Mouse (Mus musculus): ENCODE measurements around the gene Tex14.

Gene Tex14

DNA sequence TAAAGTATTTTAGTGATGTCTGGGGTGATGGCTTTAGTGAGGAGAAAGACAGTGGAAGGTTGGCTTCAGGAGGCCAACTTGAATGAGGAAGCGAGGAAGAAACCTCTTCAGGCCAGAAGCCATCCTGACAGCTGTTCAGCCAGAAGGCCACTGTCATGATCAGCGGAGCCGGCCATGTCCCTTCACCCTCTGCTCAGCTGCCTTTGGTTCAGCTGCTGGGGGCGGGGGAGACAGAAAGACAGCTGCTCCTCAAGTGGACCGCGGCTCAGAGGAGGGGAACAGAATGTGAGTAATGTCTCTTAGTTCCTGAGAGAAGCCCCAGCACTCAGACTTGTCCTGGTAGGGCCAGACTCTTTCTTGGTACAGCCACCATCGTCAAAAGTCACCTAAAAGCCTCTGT is 168.9 kb downstream of the Tex14 start:
- DNase-seq, result no peak

DNA sequence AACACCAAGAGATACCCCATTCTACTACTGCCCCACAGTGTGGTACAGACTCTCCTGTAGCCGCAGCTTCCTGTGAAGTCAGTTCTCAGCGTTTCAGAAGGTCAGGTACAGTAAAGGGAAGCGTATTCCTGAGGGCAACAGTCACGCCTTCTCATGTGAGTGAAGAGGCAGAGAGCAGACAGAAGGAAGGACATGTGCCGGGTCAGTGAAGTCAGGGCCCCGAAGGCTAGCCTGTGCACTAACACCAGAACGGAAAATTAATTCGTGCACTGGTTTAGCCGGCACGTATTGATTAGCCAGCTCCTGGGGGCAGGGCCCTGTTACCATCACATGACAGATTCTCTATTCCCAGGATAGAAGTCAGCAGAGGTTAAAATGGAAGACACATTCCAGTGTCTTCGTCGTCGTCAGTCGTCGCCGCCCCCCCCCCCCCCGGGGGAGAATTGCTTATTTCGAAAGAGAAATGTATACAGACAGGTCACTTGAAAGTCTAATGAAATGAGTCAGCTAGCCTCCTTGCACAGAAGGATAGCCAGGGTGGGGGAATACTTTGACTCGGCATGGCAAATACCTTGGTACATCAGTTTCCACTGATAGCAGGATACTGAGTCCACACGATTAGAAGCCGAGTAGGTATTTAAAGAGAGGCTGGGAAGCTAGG is 169.8 kb downstream of the Tex14 start:
- no peak for DNase-seq

GRCm38 (mm10) chr11:87577601-87578248 is 172.9 kb downstream of the Tex14 start:
- DNase-seq, result peak; percentile 38

GRCm38 (mm10) chr11:87578249-87578962 is 173.5 kb downstream of the Tex14 start:
- DNase-seq, result peak; percentile 90

- DNase-seq, result peak; percentile 87
Observed at GRCm38 (mm10) chr11:87578963-87579601, 174.2 kb downstream of the Tex14 start.

DNA sequence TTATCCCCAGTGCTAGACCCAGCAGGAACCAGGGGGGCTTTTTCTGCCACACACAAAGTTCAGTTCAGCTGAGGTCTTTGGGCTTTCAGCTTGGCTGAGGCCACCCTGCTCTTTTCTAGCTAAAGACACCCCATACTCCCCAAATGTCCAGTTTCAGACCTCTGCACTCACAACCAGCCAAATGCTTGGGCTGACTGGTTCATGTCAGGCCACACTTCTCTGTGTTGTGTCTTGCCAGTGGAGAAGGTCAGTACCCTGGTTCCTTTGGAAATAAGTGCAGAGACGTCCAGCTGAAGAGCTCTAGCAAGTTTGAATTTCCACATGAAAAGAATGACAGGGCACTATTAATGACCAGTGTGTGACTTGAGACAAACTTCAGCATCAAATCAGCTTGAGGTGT is 174.8 kb downstream of the Tex14 start:
- DNase-seq, result no peak

DNA sequence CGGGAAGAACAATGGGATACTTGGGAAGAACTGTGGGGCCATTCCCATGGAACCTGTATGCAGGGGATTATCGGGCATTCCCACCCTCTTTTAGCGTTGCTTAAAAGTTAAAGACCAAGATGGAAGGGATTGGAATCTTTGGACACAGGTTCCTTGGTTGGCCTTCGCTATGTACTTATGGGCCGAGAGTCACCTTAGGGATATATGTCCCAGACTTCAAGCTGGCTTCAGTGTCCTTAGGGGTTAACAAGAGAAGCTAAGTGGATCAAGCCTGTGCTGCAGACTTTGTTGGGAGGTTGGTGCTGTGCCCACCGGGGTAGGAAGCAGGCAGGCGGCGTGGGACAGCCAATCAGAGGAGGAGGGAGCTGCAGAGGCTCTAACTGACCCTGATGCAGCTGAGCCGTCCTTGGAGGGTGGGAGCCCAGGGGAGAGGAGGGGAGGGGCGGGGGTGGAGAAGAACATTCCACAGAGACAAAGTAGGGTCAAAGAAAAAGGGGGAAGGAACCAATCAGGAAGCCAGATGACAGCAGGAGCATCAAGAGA is 175.7 kb downstream of the Tex14 start:
- DNase-seq, result peak; percentile 64

DNA sequence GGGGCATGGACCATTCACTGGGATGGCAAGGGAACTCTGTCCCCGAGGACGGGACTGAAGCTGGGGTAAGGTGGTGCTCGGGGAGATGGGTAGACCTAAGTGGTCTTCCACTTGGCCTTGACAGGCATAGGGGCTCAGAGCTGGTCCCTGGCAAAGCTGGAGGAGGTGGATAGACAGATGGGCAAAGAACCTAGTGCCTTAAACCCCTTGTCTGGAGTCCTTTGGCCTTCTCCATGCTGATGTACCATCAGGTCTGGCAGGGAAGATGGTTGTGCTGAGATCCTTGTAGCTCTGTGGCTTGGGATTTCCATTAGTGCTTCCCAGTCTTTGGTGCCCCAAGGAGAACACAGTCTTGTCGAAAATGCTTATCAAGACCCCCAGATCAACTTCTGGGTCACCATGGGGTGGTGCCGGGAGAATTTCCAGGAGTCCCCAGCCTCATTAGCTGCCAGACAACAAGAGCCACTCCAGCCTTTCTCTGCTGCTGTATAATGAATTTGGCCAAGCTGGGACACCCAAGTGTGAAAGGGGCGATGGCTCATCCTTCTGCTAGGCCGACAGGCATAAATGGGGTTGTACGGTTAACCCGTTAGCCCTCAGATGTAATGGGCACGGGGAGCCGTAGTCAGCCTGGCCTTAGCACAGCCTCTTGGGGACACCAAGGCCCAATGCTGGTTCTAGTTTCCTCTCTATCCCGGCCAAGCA is 176.4 kb downstream of the Tex14 start:
- peak; percentile 45 for DNase-seq

DNA sequence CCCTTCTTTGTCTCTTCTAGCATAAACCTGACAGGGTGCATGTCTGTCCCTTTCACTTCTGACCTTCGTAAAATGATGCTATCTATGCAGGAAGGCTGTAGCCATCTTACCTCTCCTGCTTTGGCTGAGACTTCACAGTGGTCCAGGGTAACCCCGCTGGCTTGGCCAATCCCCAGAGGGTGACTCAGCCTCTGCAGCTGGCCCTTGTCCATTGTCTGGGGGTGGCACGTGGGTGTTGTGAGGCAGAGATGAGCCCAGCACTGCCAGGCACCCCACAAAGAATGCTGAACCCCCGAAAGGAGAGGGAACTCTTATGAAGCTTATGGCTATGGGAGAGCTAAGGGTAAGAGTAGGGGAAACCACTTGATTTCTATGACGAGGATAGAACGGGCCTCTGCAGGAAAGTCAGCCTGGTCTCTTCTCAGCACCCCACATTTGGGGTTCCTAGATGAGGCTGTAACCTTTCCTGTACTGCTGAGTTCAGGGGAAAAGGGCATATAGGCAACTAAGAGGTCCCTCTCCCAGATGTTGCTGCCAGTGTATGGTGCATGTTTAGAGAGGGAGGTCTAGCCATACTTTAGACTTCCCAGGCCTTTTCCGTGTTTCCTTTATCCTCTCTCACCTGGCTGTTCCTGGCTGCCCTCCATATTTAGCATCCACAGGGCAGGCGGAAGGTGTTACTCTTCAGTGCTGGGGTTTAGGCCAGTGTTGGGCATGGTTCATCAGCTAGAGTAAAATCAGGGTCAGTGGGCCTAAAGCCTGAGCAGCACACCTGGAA is 177.3 kb downstream of the Tex14 start:
- DNase-seq, result peak; percentile 71

GRCm38 (mm10) chr11:87583291-87584034 is 178.6 kb downstream of the Tex14 start:
- DNase-seq, result peak; percentile 24

GRCm38 (mm10) chr11:87584711-87585505 is 180.0 kb downstream of the Tex14 start:
- DNase-seq, result no peak

DNA sequence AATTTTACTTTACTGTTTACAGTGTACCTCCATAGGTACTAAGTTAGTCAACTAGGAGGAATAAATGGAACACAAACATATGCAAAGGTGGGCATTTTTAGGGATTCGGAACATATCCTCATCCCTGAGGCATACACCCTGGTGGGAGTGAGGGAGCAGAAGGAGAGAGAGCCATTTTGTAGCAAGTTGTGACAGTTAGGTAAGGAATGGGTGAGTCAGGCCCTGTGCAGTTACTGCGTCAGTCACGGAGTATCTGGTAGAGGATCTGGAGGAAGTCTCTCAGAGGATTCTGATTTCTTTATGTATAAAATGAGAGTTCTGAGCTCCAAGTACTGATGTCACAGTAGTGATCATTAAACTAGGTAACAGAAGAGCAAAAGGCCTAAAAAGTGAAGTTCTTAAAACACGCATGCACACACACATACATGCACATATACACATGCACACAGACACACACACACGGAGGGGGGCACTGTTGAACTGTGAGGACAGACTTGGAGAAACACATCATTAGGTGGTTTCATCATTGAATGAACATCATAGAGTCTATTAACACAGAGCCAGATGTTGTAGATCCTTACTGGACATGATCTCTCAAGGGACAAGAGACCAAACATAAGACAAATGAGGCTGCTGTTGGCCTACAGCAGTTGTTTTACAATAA is 182.5 kb downstream of the Tex14 start:
- no peak for DNase-seq

DNA sequence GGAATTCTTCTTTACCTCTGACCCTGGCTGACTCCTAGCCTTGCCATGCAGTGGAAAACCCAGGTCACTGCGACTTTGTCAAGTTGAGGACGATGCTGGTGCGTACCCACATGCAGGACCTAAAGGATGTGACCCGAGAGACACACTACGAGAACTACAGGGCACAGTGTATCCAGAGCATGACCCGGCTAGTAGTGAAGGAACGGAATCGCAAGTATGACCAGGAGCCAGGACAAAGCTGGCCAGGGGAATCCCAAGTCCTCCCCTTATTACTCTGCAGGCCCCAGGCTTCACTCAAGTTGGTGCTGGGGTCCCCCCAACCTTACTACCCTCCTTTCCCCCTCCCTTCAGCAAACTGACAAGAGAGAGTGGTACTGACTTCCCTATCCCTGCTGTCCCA is 184.7 kb downstream of the Tex14 start:
- peak; percentile 43 for DNase-seq

GRCm38 (mm10) chr11:87590841-87591525 is 186.1 kb downstream of the Tex14 start:
- peak; percentile 68 for DNase-seq

GRCm38 (mm10) chr11:87591526-87592353 is 186.9 kb downstream of the Tex14 start, which contains the start of gene Mtmr4:
Mtmr4 (plus strand) TSS chr11:87592162.
- DNase-seq, result peak; percentile 100

- DNase-seq, result no peak
Observed at GRCm38 (mm10) chr11:87592354-87592695, 187.5 kb downstream of the Tex14 start.

DNA sequence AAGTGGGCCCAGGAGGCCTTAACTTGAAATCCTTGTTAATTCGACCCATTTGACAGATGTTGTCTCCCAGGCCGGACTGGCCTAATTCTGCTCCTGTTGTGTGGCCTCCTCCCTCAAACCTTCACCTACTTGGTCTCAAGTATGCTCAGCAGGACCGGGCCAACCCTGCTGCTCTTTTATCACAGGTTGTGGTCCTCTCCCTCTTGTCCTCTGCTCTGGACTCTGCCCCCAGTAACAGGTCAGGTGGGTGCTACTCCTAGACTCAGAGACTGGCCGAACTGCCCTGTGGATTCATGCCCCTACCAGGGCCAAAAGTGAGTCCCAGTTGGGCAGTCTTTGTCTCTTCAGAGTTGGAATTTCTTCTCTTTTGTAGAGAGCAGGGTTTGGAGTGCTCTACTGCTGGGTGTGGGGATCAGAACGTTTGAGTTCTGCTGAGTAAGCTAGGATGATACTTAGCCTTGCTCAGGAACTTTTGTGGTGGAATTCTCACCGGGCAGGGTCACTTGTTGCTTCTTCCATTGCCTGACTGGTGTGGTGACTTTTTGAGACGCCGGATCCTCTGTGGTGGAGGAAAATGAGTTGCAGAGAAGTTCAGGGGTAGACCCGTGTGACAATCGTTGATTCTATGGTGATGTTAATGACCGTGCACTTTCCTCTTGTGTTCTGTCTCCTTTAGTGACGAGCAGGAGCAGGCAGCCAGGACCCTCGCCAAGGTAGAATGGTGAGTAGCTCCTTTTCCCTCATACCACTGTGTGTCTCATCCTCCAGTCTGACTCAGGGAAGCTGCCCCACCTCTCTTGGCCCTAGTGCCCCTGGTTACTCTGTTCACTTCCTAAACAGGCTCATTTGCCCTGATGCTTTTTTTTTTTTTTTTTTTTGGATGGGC is 188.1 kb downstream of the Tex14 start:
- DNase-seq, result peak; percentile 53

Measured in cerebellum, adult 9-11 months (tissue).